In genomic region chr13:110507814-110508362, GRCm38 (mm10) we compare ENCODE assay signal across 22 mouse cellular contexts.
A peak's percentile ranks its signal among the peaks of the same experiment; 100 is the strongest.
DNase-seq lines count a peak whose midpoint lies in the region; ATAC-seq lines count a peak whose summit lies in the region.
"Had no signal": no experiment of that assay in that cellular context is flagged by ENCODE, and none has a peak within 500 bp of the region (broad histone marks: within the 10 kb centered on the region; RNA-seq: fewer than 3 reads in every experiment).

No protein-coding gene starts in this region.

- no peak overlapping the region for H3K4me2 ChIP-seq in limb, embryonic 13.5 days (replicated peaks)
- no peak overlapping the region for H3K4me2 ChIP-seq in lung, embryonic 16.5 days (ENCODE audit: low read depth, low read length)
- H3K4me2 ChIP-seq in liver, embryonic 12.5 days: no peak overlapping the region
- H3K4me2 ChIP-seq: embryonic facial prominence, embryonic 12.5 days; forebrain, embryonic 12.5 days; forebrain, embryonic 15.5 days; heart, embryonic 11.5 days; hindbrain, embryonic 12.5 days; hindbrain, embryonic 15.5 days had no signal

- peaks cover 4% of the 10 kb centered on the region; the same call in 1 of the 2 replicates for H3K4me1 ChIP-seq in limb, embryonic 13.5 days
- H3K4me1 ChIP-seq in limb, embryonic 10.5 days: no peaks in the 10 kb centered on the region
- peaks cover 5% of the 10 kb centered on the region; the same call in 1 of the 2 replicates for H3K4me1 ChIP-seq in lung, embryonic 16.5 days (replicated peaks; ENCODE audit: control insufficient read depth, insufficient read depth, low read length)
- no peaks in the 10 kb centered on the region for H3K4me1 ChIP-seq in liver, embryonic 12.5 days
- H3K4me1 ChIP-seq: embryonic facial prominence, embryonic 12.5 days; forebrain, embryonic 12.5 days; forebrain, embryonic 15.5 days; hindbrain, embryonic 12.5 days; hindbrain, embryonic 15.5 days had no signal

- no peaks in the 10 kb centered on the region for H3K27me3 ChIP-seq in limb, embryonic 13.5 days
- no peaks in the 10 kb centered on the region for H3K27me3 ChIP-seq in limb, embryonic 10.5 days (ENCODE audit: low read depth, poor library complexity, severe bottlenecking)
- no peaks in the 10 kb centered on the region for H3K27me3 ChIP-seq in lung, embryonic 16.5 days (ENCODE audit: control insufficient read depth, insufficient read depth, low read depth, low read length)
- H3K27me3 ChIP-seq in liver, embryonic 12.5 days (replicated peaks): no peaks in the 10 kb centered on the region
- H3K27me3 ChIP-seq: embryonic facial prominence, embryonic 12.5 days; forebrain, embryonic 12.5 days; forebrain, embryonic 15.5 days; hindbrain, embryonic 12.5 days; hindbrain, embryonic 15.5 days had no signal

- no peak overlapping the region for H3K9ac ChIP-seq in limb, embryonic 13.5 days
- H3K9ac ChIP-seq in lung, embryonic 16.5 days (ENCODE audit: low read length): no peak overlapping the region
- H3K9ac ChIP-seq in liver, embryonic 12.5 days: no peak overlapping the region
- H3K9ac ChIP-seq: embryonic facial prominence, embryonic 12.5 days; forebrain, embryonic 12.5 days; forebrain, embryonic 15.5 days; hindbrain, embryonic 12.5 days; hindbrain, embryonic 15.5 days had no signal

- no peaks in the 10 kb centered on the region for H3K36me3 ChIP-seq in limb, embryonic 13.5 days
- H3K36me3 ChIP-seq in limb, embryonic 10.5 days: no peaks in the 10 kb centered on the region
- H3K36me3 ChIP-seq in lung, embryonic 16.5 days (ENCODE audit: control insufficient read depth, insufficient read depth, low read length): no peaks in the 10 kb centered on the region
- H3K36me3 ChIP-seq in liver, embryonic 12.5 days: no peaks in the 10 kb centered on the region
- H3K36me3 ChIP-seq: embryonic facial prominence, embryonic 12.5 days; forebrain, embryonic 12.5 days; forebrain, embryonic 15.5 days; hindbrain, embryonic 12.5 days; hindbrain, embryonic 15.5 days had no signal

- H3K27ac ChIP-seq in limb, embryonic 13.5 days: no peak overlapping the region
- no peak overlapping the region for H3K27ac ChIP-seq in limb, embryonic 10.5 days
- no peak overlapping the region for H3K27ac ChIP-seq in lung, embryonic 16.5 days (ENCODE audit: low read length)
- no peak overlapping the region for H3K27ac ChIP-seq in liver, embryonic 12.5 days
- H3K27ac ChIP-seq: embryonic facial prominence, embryonic 12.5 days; forebrain, embryonic 12.5 days; forebrain, embryonic 15.5 days; hindbrain, embryonic 12.5 days; hindbrain, embryonic 15.5 days had no signal

- no peak overlapping the region for H3K4me3 ChIP-seq in limb, embryonic 13.5 days
- no peak overlapping the region for H3K4me3 ChIP-seq in limb, embryonic 10.5 days
- no peak overlapping the region for H3K4me3 ChIP-seq in lung, embryonic 16.5 days (ENCODE audit: low read length)
- no peak overlapping the region for H3K4me3 ChIP-seq in liver, embryonic 12.5 days
- H3K4me3 ChIP-seq: embryonic facial prominence, embryonic 12.5 days; erythroblast, embryonic 14.5 days; forebrain, embryonic 12.5 days; forebrain, embryonic 15.5 days; hindbrain, embryonic 12.5 days; hindbrain, embryonic 15.5 days had no signal

- WGBS in limb, embryonic 13.5 days: 26% methylated on average over 1 of the region's 1 CpGs
- WGBS in limb, embryonic 10.5 days: 73% methylated on average over 1 of the region's 1 CpGs
- 25% methylated on average over 1 of the region's 1 CpGs for WGBS in lung, embryonic 16.5 days
- WGBS in liver, embryonic 12.5 days (ENCODE audit: insufficient replicate concordance): 57% methylated on average over 1 of the region's 1 CpGs

- peak; percentile 57; the same call in 1 of the 2 replicates for ATAC-seq in limb, embryonic 13.5 days (ENCODE audit: low FRiP score, low read depth)
- ATAC-seq in lung, embryonic 16.5 days (ENCODE audit: low read depth): peak; percentile 60; the same call in 1 of the 2 replicates
- no peak for ATAC-seq in liver, embryonic 12.5 days
- ATAC-seq: activated CD4-positive, CD25-positive, alpha-beta regulatory T cell, adult 4 months; forebrain, embryonic 15.5 days had no signal

- H3K9me3 ChIP-seq in limb, embryonic 13.5 days: 0 out of 2 replicates have a peak, but pooled peaks cover 3% of the 10 kb centered on the region
- H3K9me3 ChIP-seq in limb, embryonic 10.5 days (replicated peaks): no peaks in the 10 kb centered on the region
- H3K9me3 ChIP-seq in lung, embryonic 16.5 days (ENCODE audit: control insufficient read depth, low read length): no peaks in the 10 kb centered on the region
- peaks cover 7% of the 10 kb centered on the region; the same call in 1 of the 2 replicates for H3K9me3 ChIP-seq in liver, embryonic 12.5 days (replicated peaks)
- H3K9me3 ChIP-seq: forebrain, embryonic 15.5 days; hindbrain, embryonic 15.5 days had no signal

- DNase-seq in limb, embryonic 10.5 days (ENCODE audit: low spot score): no peak
- no peak for DNase-seq in lung, postnatal 14 days
- peak; percentile 30 for DNase-seq in forelimb bud, embryonic 11.5 days (ENCODE audit: low read depth, low spot score)
- peak; percentile 23 for DNase-seq in mesoderm, embryonic 11.5 days (ENCODE audit: low read depth, low spot score)
- DNase-seq: adrenal gland, adult 8-10 months; adrenal gland, postnatal 25 days; cerebellum, adult 18-20 months; cerebellum, adult 9-11 months; cerebellum, postnatal 25 days; gastrocnemius, postnatal 10 days; heart, adult 11 months had no signal

Comparison
In these comparisons a context has a peak if more than half of its experiments do, and no peak if none do; other contexts are left out.
1. DNase-seq: peak in forelimb bud, embryonic 11.5 days (single experiment) and mesoderm, embryonic 11.5 days (single experiment); none in limb, embryonic 10.5 days (single experiment) and lung, postnatal 14 days (single experiment).